Mouse (Mus musculus) megakaryocyte-erythroid progenitor cell, adult 5-6 weeks (primary cell): ENCODE measurements around the gene Skint7. TPM values are rescaled to one million over a fixed set of nuclear protein-coding genes. Genes with fewer than 3 reads are reported as not detected.
"Not testable (repeated sequence)": the region's sequence is repeated elsewhere in the genome, so short reads cannot be mapped to it uniquely, and the experiment has no call there.

ENCODE experiments used
- ATAC-seq: replicated peaks from 2 replicates; pipeline ENCODE4 v1.8.0; 2016; ENCODE audit warnings: mild to moderate bottlenecking, inconsistent platforms; ENCODE audit not compliant: severe bottlenecking, poor library complexity, low FRiP score, low TSS enrichment
- total RNA-seq, 2 experiments: library from RNA; stranded (forward) in 1 of 2; stranded (reverse) in 1 of 2; fragments of 200-1000, 215-1000 nt in 1 of 2; fragments of >200 nt in 1 of 2; fragmentation: Nextera tagmentation in 1 of 2; gene quantifications; 2 replicates each; pipeline ENCODE4 v1.2.3; 2014 to 2017

Gene Skint7
- total RNA-seq (2014; fragmentation: Nextera tagmentation) (not detected in 2 replicates), total RNA-seq (2017) (not detected in 2 replicates)

DNA sequence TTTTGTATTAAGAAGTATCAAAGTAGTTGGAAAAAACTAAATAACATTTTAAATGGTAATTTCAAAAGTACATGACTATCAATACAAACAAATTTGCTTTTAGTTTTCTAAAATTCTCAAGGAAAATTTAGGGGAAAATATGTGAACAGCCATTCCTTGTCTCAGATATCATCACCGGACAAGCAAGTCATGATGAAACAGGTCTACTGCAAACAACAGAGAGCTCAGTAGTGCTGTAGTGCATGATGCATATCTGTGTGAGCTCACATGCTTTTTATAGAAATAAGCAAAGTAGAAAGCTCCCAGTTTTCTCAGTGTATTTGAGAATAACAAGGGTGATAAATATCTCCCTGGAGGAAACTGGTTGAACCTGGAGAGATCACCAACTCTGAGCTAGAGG lies at the start of gene Skint7:
TSS of gene Skint7 (plus strand) at position 301 of the 400 bp plus-strand sequence.
- ATAC-seq, result no peak

DNA sequence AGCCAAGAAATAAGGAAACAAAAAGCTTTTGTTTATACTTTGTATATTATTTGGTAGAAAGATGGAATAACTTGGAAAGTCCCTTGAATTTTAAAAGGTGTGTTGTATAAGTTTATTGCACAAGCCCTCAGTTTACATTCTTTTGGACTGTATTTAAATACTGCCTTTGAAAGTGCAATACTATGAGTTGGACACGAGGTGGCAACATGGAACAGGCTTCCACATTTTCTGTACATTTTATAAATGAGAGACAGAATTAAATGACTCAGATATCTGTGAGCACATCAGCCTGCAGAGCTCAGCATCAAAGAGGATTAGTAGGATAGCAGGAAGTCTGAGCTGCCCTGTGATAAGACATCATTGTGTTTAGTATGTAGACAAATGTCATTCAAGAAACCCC lies 11.4 kb upstream of the Skint7 start:
- ATAC-seq, result no peak

DNA sequence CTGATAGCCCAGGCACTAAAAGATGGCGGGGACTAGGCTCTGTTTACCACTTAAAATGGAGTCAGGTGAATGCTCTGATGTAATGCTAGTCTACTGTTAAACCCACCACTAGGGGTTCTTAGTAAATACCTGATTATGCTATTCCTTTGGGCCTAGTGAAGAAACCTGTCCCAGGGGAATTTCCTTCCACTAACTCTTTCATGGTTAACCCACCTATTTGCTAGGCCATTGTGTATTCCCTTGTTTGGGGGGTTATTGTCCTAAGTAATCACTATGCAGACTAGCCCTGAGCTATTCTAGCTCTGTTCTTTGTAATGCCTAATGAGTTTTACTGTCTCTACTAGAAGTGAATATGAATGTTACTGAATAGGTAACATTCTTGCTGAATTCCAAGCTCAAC lies 9.5 kb upstream of the Skint7 start:
- not testable (repeated sequence) for ATAC-seq

DNA sequence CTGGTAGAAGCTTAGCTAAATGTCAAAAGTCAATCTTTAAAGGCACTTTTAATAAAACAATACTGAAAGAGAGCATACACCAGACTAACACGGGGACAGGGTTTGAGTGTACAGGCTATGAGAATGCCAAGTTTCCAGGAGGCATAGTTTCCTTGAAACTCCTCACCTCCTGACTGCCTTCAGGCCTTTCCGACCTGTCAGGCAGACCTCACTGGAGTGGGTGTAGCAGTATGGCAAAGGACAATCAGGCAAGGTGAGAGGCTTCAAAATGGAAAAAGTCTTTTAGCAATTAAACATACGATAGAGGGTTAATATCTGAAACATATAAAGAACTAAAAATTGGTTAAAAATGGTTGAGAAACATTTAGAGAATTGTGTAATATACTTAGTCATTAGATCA lies 9.1 kb upstream of the Skint7 start:
- ATAC-seq, result no peak

DNA sequence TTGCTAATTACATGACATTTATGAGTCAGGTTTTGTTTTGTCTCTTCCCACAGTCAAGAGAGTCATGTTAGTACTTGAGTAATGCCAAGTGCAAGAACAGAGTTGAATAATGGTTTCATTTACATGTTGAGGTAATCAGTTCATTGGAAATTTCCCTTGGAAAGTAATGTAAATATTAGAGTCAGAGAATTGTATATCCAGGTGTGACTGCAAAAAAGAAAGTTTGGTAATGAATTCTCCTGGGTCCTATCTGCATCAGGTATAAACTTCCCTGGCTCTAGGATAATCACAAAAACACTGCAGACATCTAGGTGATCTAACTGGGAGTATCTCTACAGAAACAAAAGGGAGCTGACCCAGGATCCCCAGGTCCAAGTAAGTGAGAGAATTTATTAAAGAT lies 33.2 kb downstream of the Skint7 start, which contains the start of gene Skint1:
TSS of gene Skint1 (plus strand) at position 301 of the 400 bp plus-strand sequence.
- no peak for ATAC-seq

Other genes with a start within 250 kb of the Skint7 start
- gene Slc5a9, start 70.0 kb upstream of the Skint7 start, total RNA-seq (2014; fragmentation: Nextera tagmentation), result not detected in 2 replicates
- not detected in 2 replicates for gene Slc5a9, start 70.0 kb upstream of the Skint7 start, total RNA-seq (2017)
- not detected in 2 replicates for gene Skint8, start 53.5 kb upstream of the Skint7 start, total RNA-seq (2014; fragmentation: Nextera tagmentation)
- not detected in 2 replicates for gene Skint8, start 53.5 kb upstream of the Skint7 start, total RNA-seq (2017)
- gene Skint1, start 33.3 kb downstream of the Skint7 start, total RNA-seq (2014; fragmentation: Nextera tagmentation), result not detected in 2 replicates
- not detected in 2 replicates for gene Skint1, start 33.3 kb downstream of the Skint7 start, total RNA-seq (2017)
- not detected in 2 replicates for gene Skint4, start 99.1 kb downstream of the Skint7 start, total RNA-seq (2014; fragmentation: Nextera tagmentation)
- not detected in 2 replicates for gene Skint4, start 99.1 kb downstream of the Skint7 start, total RNA-seq (2017)